Mouse (Mus musculus): Measurements from ENCODE around the gene Angptl7. TPM values are rescaled to one million over a fixed set of nuclear protein-coding genes. Genes with fewer than 3 reads are reported as not detected.
A peak's percentile ranks its signal among the peaks of the same experiment; 100 is the strongest.

The Angptl7 gene
- polyA plus RNA-seq, 1 experiment, result not detected

DNA sequence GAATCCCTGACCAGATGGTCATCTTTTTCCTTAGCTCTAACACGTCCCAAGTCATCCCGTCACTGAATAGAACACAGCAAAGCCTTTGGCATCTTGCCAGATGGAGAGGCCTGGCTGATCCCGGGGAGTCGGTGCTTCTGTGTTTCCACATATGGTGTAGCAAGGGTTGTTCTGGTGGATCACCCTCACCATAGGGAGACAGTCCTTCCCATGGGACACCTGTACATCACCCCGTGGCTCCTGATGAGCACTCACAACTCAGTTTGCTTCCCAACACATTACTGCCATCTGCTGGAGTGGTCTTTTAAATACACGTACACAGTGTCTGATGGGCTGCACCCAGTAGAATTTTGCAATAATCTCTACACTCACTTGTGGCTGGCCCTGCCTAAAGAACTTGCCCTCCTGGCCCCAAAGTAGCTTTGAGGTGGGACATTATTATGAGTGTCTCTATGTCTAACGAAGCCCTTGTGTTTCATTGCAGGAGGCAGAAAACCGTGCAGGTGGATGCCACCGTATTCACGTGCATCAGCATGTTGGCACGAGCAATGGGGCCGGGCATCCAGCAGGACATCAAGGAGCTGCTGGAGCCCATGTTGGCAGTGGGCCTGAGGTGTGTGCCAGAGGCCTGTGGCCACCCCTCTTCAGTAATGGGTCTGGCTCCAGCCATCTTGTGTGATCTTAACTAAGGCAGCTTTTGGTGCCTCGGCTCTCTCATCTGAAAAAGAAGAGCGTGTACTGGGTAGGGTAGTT is 36.9 kb downstream of the Angptl7 start:
- Histone ChIP-seq H3K36me3 (ENCODE audit: control insufficient read depth) (peaks cover 86% of the 10 kb centered on the region), H3K9me3 (ENCODE audit: control insufficient read depth, low read length) (no peaks in the 10 kb centered on the region), H3K4me1 (ENCODE audit: control insufficient read depth) (no peaks in the 10 kb centered on the region), H3K27me3 (ENCODE audit: control insufficient read depth) (no peaks in the 10 kb centered on the region), H3K4me3 (replicated peaks) (no peak overlapping the region)
- no peak for TF ChIP-seq TAL1 (IDR thresholded peaks at IDR 0.05; ENCODE audit: low read length)

DNA sequence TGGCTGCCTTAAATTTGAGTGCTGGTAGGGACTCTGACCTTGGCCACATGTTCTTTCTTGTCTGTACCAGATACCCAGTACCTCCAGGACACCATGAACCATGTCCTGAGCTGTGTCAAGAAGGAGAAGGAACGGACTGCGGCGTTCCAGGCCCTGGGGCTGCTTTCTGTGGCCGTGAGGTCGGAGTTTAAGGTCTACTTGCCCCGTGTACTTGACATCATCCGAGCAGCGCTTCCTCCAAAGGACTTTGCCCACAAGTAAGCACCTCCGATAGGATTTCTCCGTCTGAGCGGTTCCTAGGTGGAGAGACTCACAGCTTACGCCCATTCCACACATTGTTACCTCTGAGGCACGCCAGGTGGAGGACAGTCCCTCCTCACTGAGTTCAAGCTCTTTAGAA is 37.5 kb downstream of the Angptl7 start:
- H3K9me3 ChIP-seq (ENCODE audit: control insufficient read depth, low read length), result no peaks in the 10 kb centered on the region
- no peak overlapping the region for H3K4me3 ChIP-seq (replicated peaks)
- TF ChIP-seq GATA1 (IDR thresholded peaks at IDR 0.05; ENCODE audit: low read length), result no peak
- TF ChIP-seq TAL1 (IDR thresholded peaks at IDR 0.05; ENCODE audit: low read length), result no peak
- H3K27me3 ChIP-seq (ENCODE audit: control insufficient read depth), result no peaks in the 10 kb centered on the region
- no peaks in the 10 kb centered on the region for H3K4me1 ChIP-seq (ENCODE audit: control insufficient read depth)
- H3K36me3 ChIP-seq (ENCODE audit: control insufficient read depth), result peaks cover 86% of the 10 kb centered on the region

DNA sequence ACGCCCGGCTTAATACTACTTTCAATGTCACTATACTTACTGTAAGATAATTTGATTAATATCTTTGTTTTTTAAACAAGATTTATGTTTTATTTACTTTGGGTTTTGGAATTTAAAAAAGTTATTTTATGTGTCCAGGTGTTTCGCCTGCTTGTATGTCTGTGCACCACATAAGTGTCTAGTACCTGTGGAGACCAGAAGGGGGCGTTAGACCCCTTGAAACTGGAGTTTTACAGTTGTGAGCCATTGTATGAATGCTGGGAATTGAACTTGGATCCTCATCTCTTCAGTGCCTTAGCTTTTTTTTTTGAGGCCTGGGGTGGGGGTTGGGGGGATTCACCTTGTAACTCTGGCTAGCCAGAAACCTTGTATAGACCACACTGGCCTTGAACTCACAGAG is 38.5 kb downstream of the Angptl7 start:
- H3K36me3 ChIP-seq (ENCODE audit: control insufficient read depth), result peaks cover 89% of the 10 kb centered on the region
- TF ChIP-seq TAL1 (IDR thresholded peaks at IDR 0.05; ENCODE audit: low read length) (no peak), GATA1 (IDR thresholded peaks at IDR 0.05; ENCODE audit: low read length) (no peak)

DNA sequence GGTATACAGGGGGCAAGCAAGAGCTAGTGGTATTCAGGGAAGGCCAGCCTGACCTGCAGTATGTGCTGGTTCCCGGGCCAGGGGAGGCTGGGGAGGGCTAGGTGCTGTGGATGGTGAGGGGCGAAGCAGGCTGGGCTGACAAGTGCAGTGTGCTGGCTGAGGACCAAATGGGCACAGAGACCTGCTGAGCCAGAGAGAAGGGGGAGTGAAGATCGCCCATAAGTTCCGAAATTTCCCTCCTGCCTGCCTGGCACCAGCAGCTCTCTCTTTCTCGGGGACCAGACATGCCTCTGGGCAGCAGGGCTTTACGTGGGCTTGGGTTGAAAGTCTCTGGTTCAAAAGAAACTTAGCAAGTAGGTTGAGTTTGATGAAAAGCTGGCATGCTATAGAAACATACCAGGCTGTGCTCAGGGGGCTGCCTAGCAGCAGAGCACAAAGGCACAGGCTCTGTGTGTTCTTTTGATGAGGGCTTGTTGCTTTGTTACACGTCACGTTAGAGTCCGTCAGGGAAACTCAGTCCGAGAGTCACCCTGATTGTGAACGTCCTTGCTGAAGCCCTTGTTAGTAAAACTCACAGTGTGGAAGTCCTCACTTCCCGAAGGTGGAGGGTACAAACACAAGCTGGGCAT is 39.5 kb downstream of the Angptl7 start:
- peaks cover 89% of the 10 kb centered on the region for H3K36me3 ChIP-seq (ENCODE audit: control insufficient read depth)

More for the DNA sequence above, 38.5 kb downstream of the Angptl7 start:
- Histone ChIP-seq H3K27me3 (ENCODE audit: control insufficient read depth) (no peaks in the 10 kb centered on the region), H3K4me3 (replicated peaks) (no peak overlapping the region), H3K4me1 (ENCODE audit: control insufficient read depth) (no peaks in the 10 kb centered on the region), H3K9me3 (ENCODE audit: control insufficient read depth, low read length) (no peaks in the 10 kb centered on the region)

DNA sequence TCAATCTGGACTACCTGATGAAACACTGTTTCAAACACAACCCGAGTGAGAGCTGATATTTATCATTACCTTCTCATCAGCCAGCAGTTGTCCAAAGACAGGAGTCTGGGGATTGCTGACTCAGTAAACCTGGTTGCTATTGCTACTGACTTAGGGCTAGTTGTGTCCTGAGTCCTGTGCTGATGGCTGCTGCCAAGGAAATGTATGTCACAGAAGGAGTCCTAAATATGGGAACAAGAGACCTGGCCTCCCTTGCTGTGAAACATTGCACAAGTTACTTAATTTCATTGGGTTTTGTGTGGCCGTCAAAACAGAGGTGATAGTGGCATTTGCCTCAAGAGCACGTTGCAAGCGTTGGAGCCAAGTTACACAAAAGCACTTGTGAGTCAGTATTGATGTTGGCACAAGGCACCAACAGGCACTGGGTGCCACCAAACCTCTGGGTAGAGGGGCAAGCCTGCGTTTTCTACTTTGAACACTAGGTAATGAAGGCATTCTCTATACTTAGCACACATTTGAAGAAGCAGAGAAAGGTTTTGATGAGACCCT is 44.7 kb downstream of the Angptl7 start:
- Histone ChIP-seq H3K27me3 (ENCODE audit: control insufficient read depth) (no peaks in the 10 kb centered on the region), H3K4me1 (ENCODE audit: control insufficient read depth) (no peaks in the 10 kb centered on the region; the same call in 1 of the 2 replicates), H3K4me3 (replicated peaks) (no peak overlapping the region), H3K36me3 (ENCODE audit: control insufficient read depth) (peaks cover 82% of the 10 kb centered on the region), H3K9me3 (ENCODE audit: control insufficient read depth, low read length) (no peaks in the 10 kb centered on the region)
- TF ChIP-seq TAL1 (IDR thresholded peaks at IDR 0.05; ENCODE audit: low read length) (no peak), GATA1 (IDR thresholded peaks at IDR 0.05; ENCODE audit: low read length) (no peak)

More for the DNA sequence above, 39.5 kb downstream of the Angptl7 start:
- TF ChIP-seq GATA1 (IDR thresholded peaks at IDR 0.05; ENCODE audit: low read length) (no peak), TAL1 (IDR thresholded peaks at IDR 0.05; ENCODE audit: low read length) (no peak)
- no peaks in the 10 kb centered on the region for H3K27me3 ChIP-seq (ENCODE audit: control insufficient read depth)
- H3K4me1 ChIP-seq (ENCODE audit: control insufficient read depth), result no peaks in the 10 kb centered on the region
- no peaks in the 10 kb centered on the region for H3K9me3 ChIP-seq (ENCODE audit: control insufficient read depth, low read length)
- no peak overlapping the region for H3K4me3 ChIP-seq (replicated peaks)

DNA sequence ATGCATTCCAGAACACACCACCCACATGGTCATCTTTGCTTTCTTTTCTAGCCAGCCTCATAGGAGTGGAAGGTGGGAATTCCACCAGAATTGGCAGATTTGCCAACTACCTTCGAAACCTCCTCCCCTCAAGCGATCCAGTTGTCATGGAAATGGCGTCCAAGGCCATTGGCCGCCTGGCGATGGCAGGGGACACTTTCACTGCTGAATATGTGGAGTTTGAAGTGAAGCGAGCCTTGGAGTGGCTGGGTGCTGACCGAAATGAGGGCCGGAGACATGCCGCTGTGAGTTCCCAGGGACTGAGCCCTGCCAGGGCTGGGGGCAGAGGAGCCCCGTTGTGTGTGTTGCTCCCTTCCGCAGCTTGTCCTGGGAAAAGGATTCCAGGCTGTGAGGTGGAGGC is 46.6 kb downstream of the Angptl7 start:
- H3K27me3 ChIP-seq (ENCODE audit: control insufficient read depth), result no peaks in the 10 kb centered on the region
- peaks cover 14% of the 10 kb centered on the region for H3K4me1 ChIP-seq (ENCODE audit: control insufficient read depth)
- no peaks in the 10 kb centered on the region for H3K9me3 ChIP-seq (ENCODE audit: control insufficient read depth, low read length)
- peaks cover 66% of the 10 kb centered on the region for H3K36me3 ChIP-seq (ENCODE audit: control insufficient read depth)
- no peak for TF ChIP-seq TAL1 (IDR thresholded peaks at IDR 0.05; ENCODE audit: low read length)
- TF ChIP-seq GATA1 (IDR thresholded peaks at IDR 0.05; ENCODE audit: low read length), result no peak
- H3K4me3 ChIP-seq (replicated peaks), result no peak overlapping the region

DNA sequence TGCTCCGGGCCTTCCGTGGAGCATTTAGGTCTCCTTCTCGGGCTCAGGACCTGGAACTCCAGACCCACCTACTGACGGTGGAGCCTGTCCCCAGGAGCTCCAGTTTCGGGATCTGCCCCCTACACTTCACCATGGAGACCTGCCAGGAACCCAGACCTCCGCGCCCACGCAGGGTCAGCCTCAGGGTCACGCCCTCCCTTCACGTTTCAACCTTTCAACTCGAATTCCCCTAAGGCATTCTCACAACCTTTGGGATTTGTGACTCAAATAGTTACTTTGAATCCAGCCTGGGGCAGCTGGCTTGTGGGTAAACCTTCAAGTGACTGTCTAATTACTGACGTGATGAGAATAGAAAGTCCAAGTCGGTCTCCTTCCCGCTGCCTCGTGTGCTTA is 51.4 kb downstream of the Angptl7 start:
- H3K4me3 ChIP-seq (replicated peaks), result peak overlapping the region; percentile 94
- H3K36me3 ChIP-seq (ENCODE audit: control insufficient read depth), result peaks cover 18% of the 10 kb centered on the region
- no peaks in the 10 kb centered on the region for H3K27me3 ChIP-seq (ENCODE audit: control insufficient read depth)
- TF ChIP-seq GATA1 (IDR thresholded peaks at IDR 0.05; ENCODE audit: low read length), result no peak
- no peak for TF ChIP-seq TAL1 (IDR thresholded peaks at IDR 0.05; ENCODE audit: low read length)
- H3K9me3 ChIP-seq (ENCODE audit: control insufficient read depth, low read length), result no peaks in the 10 kb centered on the region
- peaks cover 32% of the 10 kb centered on the region for H3K4me1 ChIP-seq (ENCODE audit: control insufficient read depth)

DNA sequence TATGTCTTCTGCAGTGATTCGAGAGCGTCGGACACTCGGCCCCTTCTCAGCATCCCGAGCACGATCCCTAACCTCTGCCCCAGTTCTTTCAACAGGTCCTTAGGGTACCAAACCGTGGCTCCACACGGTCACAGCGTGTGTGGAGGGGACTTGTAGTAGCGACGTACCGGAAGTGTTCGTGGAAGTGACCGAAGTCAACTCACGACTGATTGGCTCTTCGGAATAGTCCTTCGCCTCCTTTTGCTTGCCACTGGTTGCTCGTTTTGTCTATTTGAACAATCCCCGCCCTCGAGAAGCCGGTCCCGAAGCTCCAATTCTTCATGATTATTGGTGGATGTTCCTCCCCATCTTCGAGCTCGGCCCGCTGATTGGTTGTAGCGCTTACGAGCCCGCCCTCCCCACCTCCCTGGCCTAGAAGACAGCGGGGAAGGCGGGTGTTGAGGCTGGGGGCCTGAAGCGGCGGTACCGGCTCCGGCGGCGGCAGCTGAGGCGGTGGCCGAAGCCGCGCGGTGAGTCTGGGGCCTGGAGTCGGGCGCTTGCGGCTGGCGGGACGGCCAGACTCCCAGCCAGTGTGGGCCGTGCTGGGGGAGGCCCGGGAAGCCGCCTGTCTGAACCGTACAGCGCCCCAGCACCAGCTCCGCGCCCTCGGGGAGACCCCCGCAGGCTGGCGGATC is 51.9 kb downstream of the Angptl7 start, which contains the start of gene Mtor:
Mtor (plus strand) TSS at position 433 of the 674 bp plus-strand sequence.
- Histone ChIP-seq H3K36me3 (ENCODE audit: control insufficient read depth) (peaks cover 14% of the 10 kb centered on the region), H3K4me1 (ENCODE audit: control insufficient read depth) (peaks cover 38% of the 10 kb centered on the region), H3K9me3 (ENCODE audit: control insufficient read depth, low read length) (no peaks in the 10 kb centered on the region), H3K4me3 (replicated peaks) (peak within 1 kb of the TSS; percentile 94), H3K27me3 (ENCODE audit: control insufficient read depth) (no peaks in the 10 kb centered on the region)
- TF ChIP-seq TAL1 (IDR thresholded peaks at IDR 0.05; ENCODE audit: low read length), result no peak
- no peak for TF ChIP-seq GATA1 (IDR thresholded peaks at IDR 0.05; ENCODE audit: low read length)

Other genes starting within 250 kb of the Angptl7 start
- 0.01 TPM in 1 of 2 replicates, not detected in the other for gene Disp3, start 212.5 kb downstream of the Angptl7 start, polyA plus RNA-seq (2012)
- gene Ubiad1, start 55.7 kb downstream of the Angptl7 start, polyA plus RNA-seq (2012), result 0.29 and 1.2 TPM in 2 replicates
- 0.99 and 1.2 TPM in 2 replicates for gene Mtor, start 51.8 kb downstream of the Angptl7 start, polyA plus RNA-seq (2012)
- gene Exosc10, start 58.0 kb upstream of the Angptl7 start, polyA plus RNA-seq (2012), result 2.9 and 3.1 TPM in 2 replicates
- 3.4 and 4.3 TPM in 2 replicates for gene Srm, start 91.0 kb upstream of the Angptl7 start, polyA plus RNA-seq (2012)
- gene Masp2, start 102.1 kb upstream of the Angptl7 start, polyA plus RNA-seq (2012), result 0.06 and 0.12 TPM in 2 replicates
- gene Tardbp, start 126.6 kb upstream of the Angptl7 start, polyA plus RNA-seq (2012), result 2.2 and 3.0 TPM in 2 replicates
- gene Gm572, start 142.9 kb upstream of the Angptl7 start, polyA plus RNA-seq (2012), result not detected in 2 replicates